Mouse (Mus musculus): ENCODE data around the gene Lck. TPM values are rescaled to one million over a fixed set of nuclear protein-coding genes. Genes with fewer than 3 reads are reported as not detected.

The Lck gene
- 4.1 and 5.1 TPM in 2 replicates for polyA plus RNA-seq (2016; fragmentation: Nextera tagmentation; extraction: Ambion mirVana)

DNA sequence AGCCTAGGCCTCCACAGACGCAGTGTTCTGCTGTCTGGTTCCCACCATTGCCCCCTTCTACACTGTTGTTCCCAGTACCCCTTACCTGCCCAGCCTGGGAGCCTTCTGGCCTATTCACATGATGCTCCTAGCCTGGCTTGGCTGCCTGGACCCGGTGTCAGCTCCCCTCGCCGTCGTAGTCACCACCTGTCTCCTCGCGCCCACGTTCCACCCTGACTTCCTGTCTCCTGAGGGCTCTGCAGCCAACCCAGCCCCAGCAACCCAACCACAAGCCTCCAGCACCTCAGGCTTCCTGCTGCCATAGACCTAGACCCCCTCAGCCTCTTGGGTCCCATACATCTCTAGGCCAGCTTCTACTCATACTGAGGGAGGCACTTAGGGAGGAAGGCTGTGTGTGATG is at the start of gene Lck:
TSS of gene Lck (minus strand) at position 212 of the 400 bp plus-strand sequence.
- Histone ChIP-seq H3K9me3 (replicated peaks) (no peaks in the 10 kb centered on the region), H3K36me3 (no peaks in the 10 kb centered on the region), H3K27me3 (replicated peaks) (peaks cover 36% of the 10 kb centered on the region), H3K9ac (no peak within 1 kb of the TSS), H3K4me2 (no peak within 1 kb of the TSS), H3K27ac (no peak within 1 kb of the TSS), H3K4me3 (no peak within 1 kb of the TSS), H3K4me1 (peaks cover 13% of the 10 kb centered on the region)
- WGBS (ENCODE audit: insufficient replicate concordance), result 48% methylated on average over 8 of the region's 8 CpGs
- ATAC-seq, result no peak

GRCm38 (mm10) chr4:129622803-129623535 is 49.5 kb upstream of the Lck start:
- Histone ChIP-seq H3K27ac (peak overlapping the region; percentile 79), H3K4me3 (peak overlapping the region; percentile 69), H3K36me3 (peaks cover 20% of the 10 kb centered on the region), H3K4me2 (peak overlapping the region; percentile 88), H3K27me3 (replicated peaks) (no peaks in the 10 kb centered on the region), H3K9ac (peak overlapping the region; percentile 74), H3K9me3 (replicated peaks) (no peaks in the 10 kb centered on the region), H3K4me1 (peaks cover 67% of the 10 kb centered on the region)
- 25% methylated on average over 8 of the region's 8 CpGs for WGBS (ENCODE audit: insufficient replicate concordance)
- no peak for ATAC-seq

- Histone ChIP-seq H3K27me3 (replicated peaks) (no peaks in the 10 kb centered on the region), H3K4me1 (peaks cover 74% of the 10 kb centered on the region), H3K27ac (no peak overlapping the region), H3K4me3 (no peak overlapping the region), H3K36me3 (peaks cover 16% of the 10 kb centered on the region), H3K9me3 (replicated peaks) (no peaks in the 10 kb centered on the region), H3K4me2 (peak overlapping the region; percentile 88; the same call in 1 of the 2 replicates), H3K9ac (peak overlapping the region; percentile 74; the same call in 1 of the 2 replicates)
- 72% methylated on average over 11 of the region's 11 CpGs for WGBS (ENCODE audit: insufficient replicate concordance)
- no peak for ATAC-seq
Measured at GRCm38 (mm10) chr4:129622120-129622802, 48.8 kb upstream of the Lck start.

DNA sequence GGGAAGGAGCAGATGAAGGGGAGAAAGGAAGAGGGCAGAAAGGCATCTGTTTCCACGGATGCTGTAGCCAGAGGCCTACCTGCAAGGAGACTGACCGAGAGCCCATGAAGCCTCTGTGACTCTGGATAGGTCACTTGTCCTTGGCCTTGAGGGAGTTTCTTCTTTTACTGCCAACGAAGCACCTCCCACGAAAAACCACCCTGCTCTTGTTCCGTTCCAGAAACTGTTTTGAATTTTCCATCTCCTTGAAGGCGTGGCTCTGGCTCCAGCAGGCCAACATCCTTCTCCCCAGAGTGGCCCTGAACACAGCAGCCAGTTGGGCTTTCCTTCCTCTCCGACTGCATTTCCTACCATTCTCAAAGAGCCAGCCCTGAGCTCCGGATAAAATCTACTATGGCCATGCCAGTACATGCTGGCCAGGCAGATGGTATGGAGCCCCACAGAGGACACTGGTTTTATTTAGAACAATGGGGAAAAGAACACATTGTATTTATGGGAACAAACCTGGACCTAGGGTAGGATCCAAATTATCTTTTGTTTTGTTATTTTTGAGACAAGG is 47.9 kb upstream of the Lck start:
- WGBS (ENCODE audit: insufficient replicate concordance), result 64% methylated on average over 8 of the region's 8 CpGs
- H3K4me1 ChIP-seq, result peaks cover 68% of the 10 kb centered on the region
- H3K27ac ChIP-seq, result no peak overlapping the region
- no peak overlapping the region for H3K4me3 ChIP-seq
- peaks cover 17% of the 10 kb centered on the region for H3K36me3 ChIP-seq
- H3K27me3 ChIP-seq (replicated peaks), result no peaks in the 10 kb centered on the region
- no peak for ATAC-seq
- H3K4me2 ChIP-seq, result no peak overlapping the region
- no peak overlapping the region for H3K9ac ChIP-seq
- no peaks in the 10 kb centered on the region for H3K9me3 ChIP-seq (replicated peaks)

GRCm38 (mm10) chr4:129620419-129621282 is 47.2 kb upstream of the Lck start:
- 79% methylated on average over 11 of the region's 11 CpGs for WGBS (ENCODE audit: insufficient replicate concordance)
- no peaks in the 10 kb centered on the region for H3K27me3 ChIP-seq (replicated peaks)
- ATAC-seq, result no peak
- H3K4me2 ChIP-seq, result no peak overlapping the region
- H3K9me3 ChIP-seq (replicated peaks), result no peaks in the 10 kb centered on the region
- H3K4me3 ChIP-seq, result no peak overlapping the region
- H3K9ac ChIP-seq, result no peak overlapping the region
- H3K27ac ChIP-seq, result no peak overlapping the region
- peaks cover 19% of the 10 kb centered on the region for H3K36me3 ChIP-seq
- peaks cover 61% of the 10 kb centered on the region for H3K4me1 ChIP-seq

GRCm38 (mm10) chr4:129618786-129619691 is 45.6 kb upstream of the Lck start, which contains the start of gene Iqcc:
Gene Iqcc, minus strand, starts transcription at chr4:129619099.
- peak within 1 kb of the TSS; percentile 82 for H3K27ac ChIP-seq
- H3K9me3 ChIP-seq (replicated peaks), result no peaks in the 10 kb centered on the region
- H3K9ac ChIP-seq, result peak within 1 kb of the TSS; percentile 86
- peaks cover 47% of the 10 kb centered on the region for H3K4me1 ChIP-seq
- no peaks in the 10 kb centered on the region for H3K27me3 ChIP-seq (replicated peaks)
- WGBS (ENCODE audit: insufficient replicate concordance), result 5% methylated on average over 44 of the region's 44 CpGs
- peaks cover 24% of the 10 kb centered on the region for H3K36me3 ChIP-seq
- H3K4me3 ChIP-seq, result peak within 1 kb of the TSS; percentile 74
- peak; percentile 91 for ATAC-seq
- H3K4me2 ChIP-seq, result peak within 1 kb of the TSS; percentile 91

DNA sequence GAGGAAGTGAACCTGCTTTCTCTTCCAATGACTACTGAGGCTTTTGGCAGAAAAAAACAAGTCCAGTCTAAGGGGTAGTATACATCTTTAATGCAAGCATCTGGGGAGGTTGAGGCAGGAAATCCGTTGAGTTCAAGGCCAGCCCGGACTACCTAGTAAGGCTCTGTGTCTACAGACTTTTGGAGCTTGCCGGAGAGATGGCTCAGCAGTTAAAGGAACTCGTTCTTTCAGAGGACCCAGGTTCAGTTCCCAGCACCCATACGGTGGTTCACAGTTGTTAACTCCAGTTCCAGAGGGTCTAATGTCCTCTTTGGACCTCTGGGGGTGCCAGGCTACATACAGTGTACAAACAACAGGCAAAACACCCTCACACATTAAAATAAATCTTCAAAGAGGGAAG is 44.6 kb upstream of the Lck start:
- H3K27me3 ChIP-seq (replicated peaks), result no peaks in the 10 kb centered on the region

GRCm38 (mm10) chr4:129617121-129617641 is 43.7 kb upstream of the Lck start:
- H3K36me3 ChIP-seq, result peaks cover 28% of the 10 kb centered on the region
- 87% methylated on average over 7 of the region's 7 CpGs for WGBS (ENCODE audit: insufficient replicate concordance)
- no peak overlapping the region for H3K9ac ChIP-seq
- H3K4me1 ChIP-seq, result peaks cover 29% of the 10 kb centered on the region
- no peaks in the 10 kb centered on the region for H3K27me3 ChIP-seq (replicated peaks)
- no peaks in the 10 kb centered on the region for H3K9me3 ChIP-seq (replicated peaks)
- no peak for ATAC-seq
- H3K4me3 ChIP-seq, result no peak overlapping the region
- no peak overlapping the region for H3K27ac ChIP-seq
- no peak overlapping the region for H3K4me2 ChIP-seq

More for the DNA sequence above, 44.6 kb upstream of the Lck start:
- peak overlapping the region; percentile 74 for H3K4me3 ChIP-seq
- 86% methylated on average over 5 of the region's 5 CpGs for WGBS (ENCODE audit: insufficient replicate concordance)
- H3K9me3 ChIP-seq (replicated peaks), result no peaks in the 10 kb centered on the region
- H3K9ac ChIP-seq, result peak overlapping the region; percentile 86
- peaks cover 28% of the 10 kb centered on the region for H3K36me3 ChIP-seq
- ATAC-seq, result no peak
- H3K4me1 ChIP-seq, result peaks cover 37% of the 10 kb centered on the region
- H3K4me2 ChIP-seq, result peak overlapping the region; percentile 91
- peak overlapping the region; percentile 82 for H3K27ac ChIP-seq

- Histone ChIP-seq H3K4me2 (no peak overlapping the region), H3K4me1 (peaks cover 27% of the 10 kb centered on the region), H3K27me3 (replicated peaks) (no peaks in the 10 kb centered on the region), H3K27ac (no peak overlapping the region), H3K4me3 (no peak overlapping the region), H3K9ac (no peak overlapping the region), H3K36me3 (peaks cover 28% of the 10 kb centered on the region), H3K9me3 (replicated peaks) (no peaks in the 10 kb centered on the region)
- WGBS (ENCODE audit: insufficient replicate concordance), result 86% methylated on average over 3 of the region's 3 CpGs
- ATAC-seq, result no peak
Measured at GRCm38 (mm10) chr4:129616631-129617030, 43.2 kb upstream of the Lck start.

DNA sequence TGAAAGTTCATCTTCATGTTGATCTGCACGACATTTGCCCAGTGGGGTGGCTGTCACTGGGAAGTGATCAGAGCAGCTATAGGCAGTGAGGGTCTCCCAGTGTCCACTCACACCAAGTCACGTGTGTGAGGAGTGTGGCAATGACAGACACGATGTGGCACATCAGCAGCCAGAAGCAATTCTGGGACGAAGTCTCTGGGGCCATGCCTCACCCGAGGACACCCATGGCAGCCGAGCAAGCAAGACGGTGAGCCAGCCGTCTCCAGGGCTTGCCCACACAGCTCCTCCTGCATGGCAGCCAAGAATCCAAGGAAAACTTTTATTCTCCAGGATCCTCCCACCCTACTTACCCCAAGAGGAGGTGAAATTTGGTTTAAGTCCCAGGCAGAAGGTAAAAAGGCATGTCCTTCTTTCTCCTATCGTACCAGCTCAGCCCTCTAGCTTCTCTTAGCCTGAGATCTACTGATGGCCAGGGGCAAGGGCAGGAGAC is 42.4 kb upstream of the Lck start:
- no peak for ATAC-seq
- 81% methylated on average over 9 of the region's 9 CpGs for WGBS (ENCODE audit: insufficient replicate concordance)
- H3K4me2 ChIP-seq, result no peak overlapping the region

More for the DNA sequence above, 42.4 kb upstream of the Lck start:
- Histone ChIP-seq H3K27me3 (replicated peaks) (no peaks in the 10 kb centered on the region), H3K36me3 (peaks cover 28% of the 10 kb centered on the region), H3K4me1 (peaks cover 21% of the 10 kb centered on the region), H3K9me3 (replicated peaks) (no peaks in the 10 kb centered on the region), H3K4me3 (no peak overlapping the region), H3K27ac (no peak overlapping the region), H3K9ac (no peak overlapping the region)
